Mouse (Mus musculus): ENCODE measurements at regions not wholly inside any gene's neighbourhood (a gene's known extent, or its start where the extent isn't known, plus 50 kb on each side); places are given as distances from the start of the nearest gene placed in this dataset.
"Not testable (repeated sequence)": the region's sequence is repeated elsewhere in the genome, so short reads cannot be mapped to it uniquely, and the experiment has no call there.

- H3K9me3 ChIP-seq (ENCODE audit: control insufficient read depth, low read length), result no peaks in the 10 kb centered on the region
- H3K36me3 ChIP-seq (ENCODE audit: control insufficient read depth, insufficient read depth, low read length), result no peaks in the 10 kb centered on the region
- no peak overlapping the region for H3K4me2 ChIP-seq (ENCODE audit: low read depth, low read length)
- ATAC-seq, result no peak
- H3K4me3 ChIP-seq (ENCODE audit: low read length), result no peak overlapping the region
- no peaks in the 10 kb centered on the region for H3K27me3 ChIP-seq (replicated peaks; ENCODE audit: control insufficient read depth, insufficient read depth, low read length)
- H3K27ac ChIP-seq (ENCODE audit: low read length), result no peak overlapping the region
- no peak overlapping the region for H3K9ac ChIP-seq (ENCODE audit: low read depth, low read length)
- WGBS, result 53% methylated on average over 2 of the region's 2 CpGs
- no peaks in the 10 kb centered on the region for H3K4me1 ChIP-seq (ENCODE audit: control insufficient read depth, insufficient read depth, low read length)
Observed at GRCm38 (mm10) chr5:28793781-28794180, 326.7 kb upstream of the Shh start.

GRCm38 (mm10) chr5:28785347-28786060 lies 318.4 kb upstream of the Shh start:
- no peak overlapping the region for H3K27ac ChIP-seq (ENCODE audit: low read length)
- no peaks in the 10 kb centered on the region for H3K4me1 ChIP-seq (ENCODE audit: control insufficient read depth, insufficient read depth, low read length)
- no peak overlapping the region for H3K9ac ChIP-seq (ENCODE audit: low read depth, low read length)
- H3K36me3 ChIP-seq (ENCODE audit: control insufficient read depth, insufficient read depth, low read length), result no peaks in the 10 kb centered on the region
- H3K4me3 ChIP-seq (ENCODE audit: low read length), result no peak overlapping the region
- no peak overlapping the region for H3K4me2 ChIP-seq (ENCODE audit: low read depth, low read length)
- no peak for ATAC-seq
- H3K27me3 ChIP-seq (replicated peaks; ENCODE audit: control insufficient read depth, insufficient read depth, low read length), result no peaks in the 10 kb centered on the region
- no peaks in the 10 kb centered on the region for H3K9me3 ChIP-seq (ENCODE audit: control insufficient read depth, low read length)
- WGBS, result 83% methylated on average over 11 of the region's 11 CpGs

- Histone ChIP-seq H3K36me3 (ENCODE audit: control insufficient read depth, insufficient read depth, low read length) (no peaks in the 10 kb centered on the region), H3K9me3 (ENCODE audit: control insufficient read depth, low read length) (no peaks in the 10 kb centered on the region), H3K27ac (ENCODE audit: low read length) (no peak overlapping the region), H3K4me3 (ENCODE audit: low read length) (no peak overlapping the region), H3K4me2 (ENCODE audit: low read depth, low read length) (no peak overlapping the region), H3K4me1 (ENCODE audit: control insufficient read depth, insufficient read depth, low read length) (no peaks in the 10 kb centered on the region), H3K9ac (ENCODE audit: low read depth, low read length) (no peak overlapping the region), H3K27me3 (replicated peaks; ENCODE audit: control insufficient read depth, insufficient read depth, low read length) (no peaks in the 10 kb centered on the region)
- WGBS, result 94% methylated on average over 6 of the region's 6 CpGs
- no peak for ATAC-seq
Observed at GRCm38 (mm10) chr5:28784339-28784966, 317.4 kb upstream of the Shh start.

- Histone ChIP-seq H3K9ac (ENCODE audit: low read depth, low read length) (no peak overlapping the region), H3K4me3 (ENCODE audit: low read length) (no peak overlapping the region), H3K9me3 (ENCODE audit: control insufficient read depth, low read length) (no peaks in the 10 kb centered on the region), H3K4me2 (ENCODE audit: low read depth, low read length) (no peak overlapping the region), H3K36me3 (ENCODE audit: control insufficient read depth, insufficient read depth, low read length) (no peaks in the 10 kb centered on the region), H3K27ac (ENCODE audit: low read length) (no peak overlapping the region), H3K27me3 (replicated peaks; ENCODE audit: control insufficient read depth, insufficient read depth, low read length) (no peaks in the 10 kb centered on the region), H3K4me1 (ENCODE audit: control insufficient read depth, insufficient read depth, low read length) (no peaks in the 10 kb centered on the region)
- 85% methylated on average over 2 of the region's 2 CpGs for WGBS
- no peak for ATAC-seq
Observed at GRCm38 (mm10) chr5:28775648-28776359, 308.7 kb upstream of the Shh start.

GRCm38 (mm10) chr5:28771796-28772195 lies 304.7 kb upstream of the Shh start:
- ATAC-seq, result no peak
- no peak overlapping the region for H3K4me2 ChIP-seq (ENCODE audit: low read depth, low read length)
- no peak overlapping the region for H3K4me3 ChIP-seq (ENCODE audit: low read length)

GRCm38 (mm10) chr5:28756171-28756948 lies 289.3 kb upstream of the Shh start:
- H3K27ac ChIP-seq (ENCODE audit: low read length), result no peak overlapping the region
- no peaks in the 10 kb centered on the region for H3K4me1 ChIP-seq (ENCODE audit: control insufficient read depth, insufficient read depth, low read length)
- H3K27me3 ChIP-seq (replicated peaks; ENCODE audit: control insufficient read depth, insufficient read depth, low read length), result no peaks in the 10 kb centered on the region
- H3K9me3 ChIP-seq (ENCODE audit: control insufficient read depth, low read length), result no peaks in the 10 kb centered on the region; the same call in 1 of the 2 replicates
- no peak for ATAC-seq
- H3K36me3 ChIP-seq (ENCODE audit: control insufficient read depth, insufficient read depth, low read length), result no peaks in the 10 kb centered on the region
- H3K4me2 ChIP-seq (ENCODE audit: low read depth, low read length), result no peak overlapping the region
- no peak overlapping the region for H3K9ac ChIP-seq (ENCODE audit: low read depth, low read length)
- no peak overlapping the region for H3K4me3 ChIP-seq (ENCODE audit: low read length)
- WGBS, result 81% methylated on average over 6 of the region's 6 CpGs

More at GRCm38 (mm10) chr5:28771796-28772195, 304.7 kb upstream of the Shh start:
- H3K9ac ChIP-seq (ENCODE audit: low read depth, low read length), result no peak overlapping the region
- WGBS, result 72% methylated on average over 1 of the region's 1 CpGs
- no peaks in the 10 kb centered on the region for H3K9me3 ChIP-seq (ENCODE audit: control insufficient read depth, low read length)
- H3K36me3 ChIP-seq (ENCODE audit: control insufficient read depth, insufficient read depth, low read length), result no peaks in the 10 kb centered on the region
- H3K27me3 ChIP-seq (replicated peaks; ENCODE audit: control insufficient read depth, insufficient read depth, low read length), result no peaks in the 10 kb centered on the region
- no peak overlapping the region for H3K27ac ChIP-seq (ENCODE audit: low read length)
- no peaks in the 10 kb centered on the region for H3K4me1 ChIP-seq (ENCODE audit: control insufficient read depth, insufficient read depth, low read length)

- not testable (repeated sequence) for ATAC-seq; H3K4me2 ChIP-seq (ENCODE audit: low read depth, low read length); H3K27me3 ChIP-seq (replicated peaks; ENCODE audit: control insufficient read depth, insufficient read depth, low read length); H3K36me3 ChIP-seq (ENCODE audit: control insufficient read depth, insufficient read depth, low read length); H3K4me1 ChIP-seq (ENCODE audit: control insufficient read depth, insufficient read depth, low read length); H3K27ac ChIP-seq (ENCODE audit: low read length); H3K4me3 ChIP-seq (ENCODE audit: low read length); H3K9ac ChIP-seq (ENCODE audit: low read depth, low read length); H3K9me3 ChIP-seq (ENCODE audit: control insufficient read depth, low read length)
Observed at GRCm38 (mm10) chr5:28751821-28752220, 284.8 kb upstream of the Shh start.

GRCm38 (mm10) chr5:28734768-28735167 lies 267.7 kb upstream of the Shh start:
- Histone ChIP-seq H3K9ac (ENCODE audit: low read depth, low read length) (no peak overlapping the region), H3K4me2 (ENCODE audit: low read depth, low read length) (no peak overlapping the region), H3K27me3 (replicated peaks; ENCODE audit: control insufficient read depth, insufficient read depth, low read length) (no peaks in the 10 kb centered on the region), H3K9me3 (ENCODE audit: control insufficient read depth, low read length) (no peaks in the 10 kb centered on the region), H3K27ac (ENCODE audit: low read length) (no peak overlapping the region), H3K4me1 (ENCODE audit: control insufficient read depth, insufficient read depth, low read length) (no peaks in the 10 kb centered on the region), H3K36me3 (ENCODE audit: control insufficient read depth, insufficient read depth, low read length) (no peaks in the 10 kb centered on the region), H3K4me3 (ENCODE audit: low read length) (no peak overlapping the region)
- ATAC-seq, result no peak
- WGBS, result 73% methylated on average over 3 of the region's 3 CpGs

- WGBS, result 76% methylated on average over 3 of the region's 3 CpGs
- no peaks in the 10 kb centered on the region for H3K4me1 ChIP-seq (ENCODE audit: control insufficient read depth, insufficient read depth, low read length)
- H3K4me2 ChIP-seq (ENCODE audit: low read depth, low read length), result no peak overlapping the region
- H3K36me3 ChIP-seq (ENCODE audit: control insufficient read depth, insufficient read depth, low read length), result no peaks in the 10 kb centered on the region
- no peaks in the 10 kb centered on the region for H3K27me3 ChIP-seq (replicated peaks; ENCODE audit: control insufficient read depth, insufficient read depth, low read length)
- no peak overlapping the region for H3K9ac ChIP-seq (ENCODE audit: low read depth, low read length)
- no peaks in the 10 kb centered on the region for H3K9me3 ChIP-seq (ENCODE audit: control insufficient read depth, low read length)
- no peak overlapping the region for H3K4me3 ChIP-seq (ENCODE audit: low read length)
- ATAC-seq, result peak; percentile 60
- no peak overlapping the region for H3K27ac ChIP-seq (ENCODE audit: low read length)
Observed at GRCm38 (mm10) chr5:28722067-28722466, 255.0 kb upstream of the Shh start.
